In genomic region chr19:41442608-41442969, GRCm38 (mm10) we compare ENCODE assay signal across 8 mouse cellular contexts. TPM values are rescaled to one million over a fixed set of nuclear protein-coding genes. Genes with fewer than 3 reads are reported as not detected.
DNase-seq lines count a peak whose midpoint lies in the region; ATAC-seq and TF ChIP-seq lines count a peak whose summit lies in the region.

No protein-coding gene starts in this region.

- TF ChIP-seq CTCF in gastrocnemius, adult 2 months (IDR thresholded peaks at IDR 0.05): peak; percentile 71
- peak; percentile 65 for TF ChIP-seq CTCF in midbrain, postnatal 0 days (IDR thresholded peaks at IDR 0.05)
- TF ChIP-seq CTCF in testis, adult 2 months (IDR thresholded peaks at IDR 0.05; ENCODE audit: control insufficient read depth, insufficient read depth, insufficient replicate concordance, low read depth, low read length): peak; percentile 98

- peak; percentile 57 for DNase-seq in ovary, postnatal 36 days (ENCODE audit: low spot score)
- DNase-seq in ovary, adult 18-20 months (ENCODE audit: low spot score): no peak
- DNase-seq in c-Kit-positive CD71-positive TER-119-negative erythroid progenitor cells, embryonic 14.5 days (ENCODE audit: low read depth): peak; percentile 72
- DNase-seq in gastrocnemius, adult 2 months: peak; percentile 69
- DNase-seq in hindlimb bud, embryonic 11.5 days (ENCODE audit: extremely low spot score, low read depth, low spot score): peak; percentile 18
- DNase-seq in liver, embryonic 11.5 days (ENCODE audit: low spot score): peak; percentile 69
- DNase-seq in midbrain, postnatal 0 days (ENCODE audit: low spot score): peak; percentile 36

- no peak overlapping the region for H3K9ac ChIP-seq in liver, embryonic 11.5 days (ENCODE audit: low read depth, low read length)
- H3K9ac ChIP-seq in midbrain, postnatal 0 days (replicated peaks; ENCODE audit: low read length, poor library complexity, severe bottlenecking): no peak overlapping the region

- H3K27me3 ChIP-seq in liver, embryonic 11.5 days (replicated peaks; ENCODE audit: control insufficient read depth, insufficient read depth, low read length): no peaks in the 10 kb centered on the region
- no peaks in the 10 kb centered on the region for H3K27me3 ChIP-seq in midbrain, postnatal 0 days (ENCODE audit: insufficient read depth, low read length)
- no peaks in the 10 kb centered on the region for H3K27me3 ChIP-seq in testis, adult 2 months (ENCODE audit: control insufficient read depth, insufficient read depth, low read length)

- peak overlapping the region; percentile 45 for H3K4me3 ChIP-seq in gastrocnemius, adult 2 months
- H3K4me3 ChIP-seq in liver, embryonic 11.5 days (ENCODE audit: low read depth, low read length): peak overlapping the region; percentile 25
- H3K4me3 ChIP-seq in midbrain, postnatal 0 days (ENCODE audit: low read depth, low read length): peak overlapping the region; percentile 29; the same call in 1 of the 2 replicates
- H3K4me3 ChIP-seq in testis, adult 2 months (ENCODE audit: control insufficient read depth, low read depth, low read length): no peak overlapping the region; the same call in 1 of the 2 replicates

- H3K4me2 ChIP-seq in liver, embryonic 11.5 days: peak overlapping the region; percentile 56
- H3K4me2 ChIP-seq in midbrain, postnatal 0 days (ENCODE audit: low read depth, low read length, poor library complexity, severe bottlenecking): peak overlapping the region; percentile 59

- H3K4me1 ChIP-seq in liver, embryonic 11.5 days (replicated peaks; ENCODE audit: control insufficient read depth, insufficient read depth, low read length): peaks cover 13% of the 10 kb centered on the region
- no peaks in the 10 kb centered on the region for H3K4me1 ChIP-seq in midbrain, postnatal 0 days (ENCODE audit: insufficient read depth, low read length)
- no peaks in the 10 kb centered on the region; the same call in 1 of the 2 replicates for H3K4me1 ChIP-seq in testis, adult 2 months (ENCODE audit: control insufficient read depth, insufficient read depth, low read length)

- intact Hi-C loops in gastrocnemius, adult 2 months (cut with DNase I): loop anchor here (10.0 kb wide), 1 partner anchor 322 kb away; no protein-coding TSS in a partner anchor

- H3K9me3 ChIP-seq in liver, embryonic 11.5 days (ENCODE audit: control insufficient read depth, low read length): no peaks in the 10 kb centered on the region
- no peaks in the 10 kb centered on the region for H3K9me3 ChIP-seq in midbrain, postnatal 0 days (ENCODE audit: low read length)

- no peak overlapping the region for H3K27ac ChIP-seq in gastrocnemius, adult 2 months
- H3K27ac ChIP-seq in liver, embryonic 11.5 days (ENCODE audit: low read depth, low read length): no peak overlapping the region
- no peak overlapping the region for H3K27ac ChIP-seq in midbrain, postnatal 0 days (ENCODE audit: low read depth, low read length)
- no peak overlapping the region for H3K27ac ChIP-seq in testis, adult 2 months (ENCODE audit: control insufficient read depth, insufficient read depth, low read depth, low read length)

- no peaks in the 10 kb centered on the region for H3K36me3 ChIP-seq in liver, embryonic 11.5 days (ENCODE audit: control insufficient read depth, insufficient read depth, low read length)
- no peaks in the 10 kb centered on the region for H3K36me3 ChIP-seq in midbrain, postnatal 0 days (ENCODE audit: insufficient read depth, low read length)
- H3K36me3 ChIP-seq in testis, adult 2 months (ENCODE audit: control insufficient read depth, insufficient read depth, low read length): no peaks in the 10 kb centered on the region

- peak; percentile 59; the same call in 1 of the 2 replicates for ATAC-seq in liver, embryonic 11.5 days (replicated peaks; ENCODE audit: low FRiP score)
- ATAC-seq in midbrain, postnatal 0 days (ENCODE audit: low FRiP score): no peak

- TF ChIP-seq POLR2A in testis, adult 2 months (IDR thresholded peaks at IDR 0.05; ENCODE audit: control insufficient read depth, low read depth, low read length): no peak

- WGBS in liver, embryonic 11.5 days: 6% methylated on average over 6 of the region's 6 CpGs
- 20% methylated on average over 6 of the region's 6 CpGs for whole genome bisulfite sequencing in midbrain, postnatal 0 days

RNA-seq across cellular contexts. Expression of gene Lcor, which starts 39.8 kb away (rescaled TPM):
- 10 to 100 TPM; 13.0 to 18.9 TPM for total RNA-seq in gastrocnemius, adult 2 months (2021)
- polyA plus RNA-seq in liver, embryonic 11.5 days (2014; fragmentation: Nextera tagmentation; extraction: Ambion mirVana): 10.0 and 10.4 TPM in 2 replicates
- total RNA-seq in midbrain, postnatal 0 days (2014; rRNA removed): 15.9 and 22.4 TPM in 2 replicates
- 11.1 and 13.4 TPM in 2 replicates for polyA plus RNA-seq in midbrain, postnatal 0 days (2015; fragmentation: Nextera tagmentation; extraction: Ambion mirVana)
- polyA plus RNA-seq in testis, adult 2 months (2012; rRNA removed): 1.1 and 1.2 TPM in 2 replicates

RNA-seq across cellular contexts. Expression of gene Pik3ap1, which starts 57.7 kb away (rescaled TPM):
- total RNA-seq in gastrocnemius, adult 2 months (2021): under 1 TPM; 0.25 to 0.43 TPM
- 5.4 and 5.6 TPM in 2 replicates for polyA plus RNA-seq in liver, embryonic 11.5 days (2014; fragmentation: Nextera tagmentation; extraction: Ambion mirVana)
- total RNA-seq in midbrain, postnatal 0 days (2014; rRNA removed): 1.6 and 2.0 TPM in 2 replicates
- polyA plus RNA-seq in midbrain, postnatal 0 days (2015; fragmentation: Nextera tagmentation; extraction: Ambion mirVana): 2.6 and 3.1 TPM in 2 replicates
- polyA plus RNA-seq in testis, adult 2 months (2012; rRNA removed): 1.6 and 2.2 TPM in 2 replicates
